Mouse (Mus musculus) NIH3T3 (cell line): ENCODE measurements around the gene Sart1.
"Not testable (repeated sequence)": the region's sequence is repeated elsewhere in the genome, so short reads cannot be mapped to it uniquely, and the experiment has no call there.

Source experiments
- DNase-seq: peaks from one replicate; pipeline ENCODE4 v3.0.0-alpha.2; 2012; ENCODE audit warnings: low read depth

The Sart1 gene

DNA sequence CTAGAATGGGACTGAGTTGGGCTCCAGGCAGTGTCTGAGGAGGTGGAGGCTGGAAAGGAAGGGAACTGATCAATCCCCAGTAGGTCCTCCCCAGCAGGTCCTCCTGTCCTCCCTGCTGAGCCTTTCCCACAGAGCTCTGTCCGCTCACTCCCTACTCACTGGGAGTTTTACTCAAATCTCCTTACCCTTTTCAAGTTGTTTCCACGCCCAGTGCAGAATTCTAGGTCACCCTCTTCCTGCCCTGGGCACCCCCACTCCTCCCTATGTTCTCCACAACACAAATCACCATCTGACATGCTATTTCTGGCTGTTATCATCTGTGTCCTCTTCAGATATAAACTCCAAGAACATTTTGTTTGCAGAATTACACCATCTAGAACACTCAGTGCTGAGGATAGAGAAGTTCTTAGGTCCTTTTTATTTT is 26.0 kb upstream of the Sart1 start:
- no peak for DNase-seq

- DNase-seq = no peak
Measured at GRCm38 (mm10) chr19:5413840-5414239, 25.3 kb upstream of the Sart1 start.

GRCm38 (mm10) chr19:5411961-5412360 is 23.5 kb upstream of the Sart1 start:
- no peak for DNase-seq

- no peak for DNase-seq
Measured at GRCm38 (mm10) chr19:5410641-5411040, 22.1 kb upstream of the Sart1 start.

GRCm38 (mm10) chr19:5409068-5409467 is 20.6 kb upstream of the Sart1 start:
- peak; percentile 91 for DNase-seq

GRCm38 (mm10) chr19:5408057-5409001 is 19.8 kb upstream of the Sart1 start:
- DNase-seq = peak; percentile 36

GRCm38 (mm10) chr19:5407133-5407532 is 18.6 kb upstream of the Sart1 start:
- no peak for DNase-seq

- DNase-seq = not testable (repeated sequence)
Measured at GRCm38 (mm10) chr19:5406531-5407126, 18.1 kb upstream of the Sart1 start.

GRCm38 (mm10) chr19:5405924-5406323 is 17.4 kb upstream of the Sart1 start:
- DNase-seq = no peak

- no peak for DNase-seq
Measured at GRCm38 (mm10) chr19:5402293-5402692, 13.8 kb upstream of the Sart1 start, which contains the start of gene Tsga10ip. Tsga10ip (minus strand) TSS chr19:5402526.

- not testable (repeated sequence) for DNase-seq
Measured at GRCm38 (mm10) chr19:5401073-5401472, 12.6 kb upstream of the Sart1 start.

- DNase-seq = no peak
Measured at GRCm38 (mm10) chr19:5395371-5395770, 6.9 kb upstream of the Sart1 start.

GRCm38 (mm10) chr19:5394168-5394567 is 5.7 kb upstream of the Sart1 start:
- no peak for DNase-seq

GRCm38 (mm10) chr19:5392892-5393291 is 4.4 kb upstream of the Sart1 start:
- peak; percentile 90 for DNase-seq

DNA sequence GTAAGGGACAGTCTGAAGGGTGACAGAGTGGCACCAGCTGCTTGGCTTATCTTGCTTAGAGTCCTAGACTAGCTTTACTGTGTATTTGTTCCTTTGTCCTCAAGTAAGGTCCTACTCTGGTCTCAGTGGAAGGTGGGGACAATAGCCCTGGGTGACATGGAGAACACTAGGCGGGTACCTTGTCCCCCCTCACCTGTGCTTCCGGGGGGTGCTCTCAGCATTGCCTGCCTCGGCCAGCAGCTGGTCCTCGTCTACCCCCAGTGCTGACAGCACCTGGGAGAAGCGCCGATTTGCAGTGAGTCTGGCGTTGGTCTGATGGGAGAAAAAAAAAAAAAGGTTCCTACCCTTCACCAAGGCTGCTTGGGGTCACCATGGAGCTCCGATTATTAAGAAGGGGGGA is 1.9 kb upstream of the Sart1 start:
- no peak for DNase-seq

- peak; percentile 20 for DNase-seq
Measured at GRCm38 (mm10) chr19:5389647-5390046, 1.1 kb upstream of the Sart1 start.

DNA sequence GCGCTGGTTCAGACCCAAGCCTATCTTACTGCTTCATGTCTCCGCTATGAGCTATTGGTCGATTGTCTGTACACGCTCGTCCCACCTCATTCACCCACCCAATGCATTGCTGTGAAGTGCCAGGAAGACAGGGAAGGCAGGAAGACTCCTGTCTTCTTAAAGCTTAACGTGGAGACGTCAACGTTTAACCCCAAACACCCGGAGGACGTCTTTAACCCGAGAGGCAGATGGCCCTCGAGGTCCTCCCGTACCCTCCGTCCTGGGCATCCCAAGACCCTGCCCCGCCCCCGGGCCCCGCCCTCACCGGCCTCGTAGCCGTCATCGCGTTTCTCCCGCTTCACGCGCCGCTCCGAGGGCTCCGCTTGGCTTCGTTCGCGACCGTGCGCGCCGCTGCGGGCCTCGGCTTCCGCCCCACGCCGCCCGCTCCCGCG is 477 bp downstream of the Sart1 start:
- peak; percentile 62 for DNase-seq

- DNase-seq = no peak
Measured at GRCm38 (mm10) chr19:5384715-5385114, 3.8 kb downstream of the Sart1 start.

- DNase-seq = no peak
Measured at GRCm38 (mm10) chr19:5383326-5383725, 5.2 kb downstream of the Sart1 start.

GRCm38 (mm10) chr19:5377446-5377845 is 11.1 kb downstream of the Sart1 start:
- no peak for DNase-seq

- no peak for DNase-seq
Measured at GRCm38 (mm10) chr19:5374748-5375147, 13.8 kb downstream of the Sart1 start.

DNA sequence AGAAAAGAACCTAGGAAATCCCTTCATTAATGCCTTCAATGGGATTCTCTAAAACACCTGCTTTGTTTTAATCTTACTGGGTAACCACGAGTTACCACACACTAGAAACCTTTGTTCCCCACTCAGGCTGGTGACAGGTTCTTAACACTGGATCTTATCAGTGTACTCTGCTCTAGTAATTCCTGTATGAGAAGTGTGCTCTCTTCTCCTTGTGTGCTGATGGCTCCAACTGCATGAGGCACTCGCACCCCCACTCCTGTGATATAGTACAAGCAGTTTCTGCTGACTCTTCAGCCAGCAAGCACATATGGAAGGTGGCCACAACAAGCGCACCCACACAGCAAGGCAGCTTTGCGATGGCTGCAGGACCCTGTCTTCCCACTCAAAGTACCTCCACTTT is 14.3 kb downstream of the Sart1 start:
- DNase-seq = no peak

GRCm38 (mm10) chr19:5372724-5373123 is 15.8 kb downstream of the Sart1 start:
- no peak for DNase-seq
